22 mouse cellular contexts compared by ENCODE assay signal in the genomic region with DNA sequence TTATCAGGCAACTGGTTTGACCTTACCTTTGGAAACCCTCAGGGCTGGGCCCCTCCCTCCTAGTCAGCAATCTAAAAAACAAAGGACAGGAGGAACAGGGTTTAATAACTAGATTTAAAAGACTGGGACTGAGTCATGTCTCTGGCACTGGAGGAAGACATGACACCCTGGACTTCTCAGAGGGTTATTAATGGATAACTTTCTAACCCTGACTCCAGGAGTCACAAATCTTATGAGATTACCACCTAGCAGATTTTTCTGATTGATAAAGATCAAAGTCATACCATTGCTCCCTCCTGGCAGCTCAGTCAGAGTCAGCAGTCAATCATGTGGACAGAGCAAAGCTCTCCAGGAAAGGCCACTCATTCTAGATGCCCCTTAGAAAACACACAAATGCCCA. TPM values are rescaled to one million over a fixed set of nuclear protein-coding genes. Genes with fewer than 3 reads are reported as not detected.
"Had no signal": no experiment of that assay in that cellular context is flagged by ENCODE, and none has a peak within 500 bp of the region (broad histone marks: within the 10 kb centered on the region; RNA-seq: fewer than 3 reads in every experiment).

No protein-coding gene starts in this region.

- H3K27ac ChIP-seq: layer of hippocampus, adult 2 months; limb, embryonic 13.5 days; liver, embryonic 15.5 days; macrophage; midbrain, embryonic 15.5 days; neural tube, embryonic 13.5 days had no signal

- H3K4me3 ChIP-seq: layer of hippocampus, adult 2 months; limb, embryonic 13.5 days; liver, embryonic 15.5 days; megakaryocyte, embryonic 14.5 days; midbrain, embryonic 15.5 days; neural tube, embryonic 13.5 days had no signal

- ATAC-seq: midbrain, embryonic 15.5 days had no signal

- H3K9ac ChIP-seq: limb, embryonic 13.5 days; liver, embryonic 15.5 days; lung, embryonic 14.5 days; midbrain, embryonic 15.5 days; neural tube, embryonic 13.5 days had no signal

- DNase-seq: kidney, adult 2 months; kidney, postnatal 10 days; kidney, postnatal 4 days; left cerebral cortex, postnatal 4 days; lung, embryonic 14.5 days; lung, postnatal 10 days; right cerebral cortex, adult 18-20 months; right cerebral cortex, postnatal 25 days; thymus, adult 18-20 months; thymus, postnatal 14 days had no signal

- H3K36me3 ChIP-seq: limb, embryonic 13.5 days; liver, embryonic 15.5 days; midbrain, embryonic 15.5 days; neural tube, embryonic 13.5 days had no signal

- H3K4me1 ChIP-seq: limb, embryonic 13.5 days; liver, embryonic 15.5 days; megakaryocyte, embryonic 14.5 days; midbrain, embryonic 15.5 days; neural tube, embryonic 13.5 days had no signal

- H3K9me3 ChIP-seq: limb, embryonic 13.5 days; liver, embryonic 15.5 days; megakaryocyte, embryonic 14.5 days; midbrain, embryonic 15.5 days; neural tube, embryonic 13.5 days had no signal

- H3K4me2 ChIP-seq: limb, embryonic 13.5 days; liver, embryonic 15.5 days; lung, embryonic 14.5 days; midbrain, embryonic 11.5 days; midbrain, embryonic 15.5 days; neural tube, embryonic 13.5 days had no signal

- H3K27me3 ChIP-seq: limb, embryonic 13.5 days; liver, embryonic 15.5 days; midbrain, embryonic 15.5 days; neural tube, embryonic 13.5 days had no signal

RNA-seq across cellular contexts. Expression of a gene that starts 43.4 kb away (rescaled TPM):
- total RNA-seq: layer of hippocampus, adult 2 months; layer of hippocampus, postnatal 14 days; left cerebral cortex, adult 18-20 months; left cerebral cortex, postnatal 10 days; left cerebral cortex, postnatal 4 days had no signal
- polyA plus RNA-seq: limb, embryonic 13.5 days; lung, embryonic 14.5 days; macrophage; midbrain, embryonic 11.5 days; midbrain, embryonic 15.5 days; neural tube, embryonic 13.5 days; stomach, embryonic 14.5 days had no signal
